Mouse (Mus musculus) layer of hippocampus, adult 2 months (tissue): ENCODE results near the gene Vmn1r10. TPM values are rescaled to one million over a fixed set of nuclear protein-coding genes. Genes with fewer than 3 reads are reported as not detected.

ENCODE experiments used
- DNase-seq, 2 experiments: peaks; one replicate each; pipeline ENCODE4 v3.0.0; 2022; ENCODE audit warnings: low spot score in 2 of 2
- H3K27ac ChIP-seq: fragments of 200-600 bp; 2 replicates; pipeline ENCODE4 v1.8.1; 2022
- H3K4me3 ChIP-seq: fragments of 200-600 bp; 2 replicates; pipeline ENCODE4 v1.8.1; 2022; ENCODE audit warnings: mild to moderate bottlenecking
- CTCF ChIP-seq: fragments of 200-600 bp; conservative IDR thresholded peaks from 2 replicates; pipeline ENCODE4 v1.8.1; 2022; ENCODE audit warnings: antibody characterized with exemption, mild to moderate bottlenecking, moderate library complexity
- long read RNA-seq, 2 experiments: library from polyadenylated mRNA; stranded (forward); transcript quantifications; one replicate each; pipeline ENCODE4 v2.0.0; 2021; ENCODE audit warnings: borderline mapping rate in 2 of 2
- total RNA-seq, 2 experiments: library from RNA; stranded (reverse); gene quantifications; 2 replicates each; pipeline ENCODE4 v1.2.3; 2021

Vmn1r10 gene
- not detected for total RNA-seq
- long read RNA-seq, experiment 1 = 0 reads
- long read RNA-seq, experiment 2 = 0 reads

GRCm38 (mm10) chr6:57109154-57109553, at the start of gene Vmn1r10:
Gene Vmn1r10 (plus strand): TSS chr6:57109454.
- Histone ChIP-seq H3K4me3 (no peak within 1 kb of the TSS), H3K27ac (no peak within 1 kb of the TSS)
- no peak for DNase-seq
- TF ChIP-seq CTCF = no peak

GRCm38 (mm10) chr6:57063730-57064129, 45.5 kb upstream of the Vmn1r10 start:
- H3K27ac ChIP-seq = no peak overlapping the region
- no peak for DNase-seq
- peak; percentile 17; the same call in 1 of the 2 replicates for TF ChIP-seq CTCF

GRCm38 (mm10) chr6:57066487-57066886, 42.8 kb upstream of the Vmn1r10 start, which contains the start of gene Vmn1r9:
Gene Vmn1r9 (plus strand): TSS chr6:57066787.
- TF ChIP-seq CTCF = no peak
- H3K4me3 ChIP-seq = no peak within 1 kb of the TSS
- no peak for DNase-seq
- H3K27ac ChIP-seq = no peak within 1 kb of the TSS

More at GRCm38 (mm10) chr6:57063730-57064129, 45.5 kb upstream of the Vmn1r10 start:
- H3K4me3 ChIP-seq = no peak overlapping the region

GRCm38 (mm10) chr6:57106358-57106757, 2.9 kb upstream of the Vmn1r10 start:
- Histone ChIP-seq H3K4me3 (no peak overlapping the region), H3K27ac (no peak overlapping the region)
- DNase-seq = no peak
- no peak for TF ChIP-seq CTCF

GRCm38 (mm10) chr6:57133155-57133554, 23.9 kb downstream of the Vmn1r10 start, which contains the start of gene Vmn1r11:
Gene Vmn1r11 (plus strand): TSS chr6:57133455.
- no peak within 1 kb of the TSS for H3K27ac ChIP-seq
- no peak for DNase-seq
- no peak within 1 kb of the TSS for H3K4me3 ChIP-seq
- TF ChIP-seq CTCF = no peak

- Histone ChIP-seq H3K4me3 (no peak within 1 kb of the TSS), H3K27ac (no peak within 1 kb of the TSS)
- TF ChIP-seq CTCF = no peak
- no peak for DNase-seq
Measured at GRCm38 (mm10) chr6:57156619-57157018, 47.4 kb downstream of the Vmn1r10 start, which contains the start of gene Vmn1r12. Gene Vmn1r12 (plus strand): TSS chr6:57156919.

Other genes starting within 250 kb of the Vmn1r10 start
- 10 to 100 TPM; 40.6 to 44.3 TPM for gene Nt5c3, start 185.5 kb upstream of the Vmn1r10 start, total RNA-seq
- gene Vmn1r4, start 185.4 kb upstream of the Vmn1r10 start, total RNA-seq = under 1 TPM; 0.22 to 0.59 TPM
- not detected for gene Vmn1r5, start 139.2 kb upstream of the Vmn1r10 start, total RNA-seq
- not detected for gene Vmn1r6, start 112.2 kb upstream of the Vmn1r10 start, total RNA-seq
- gene Vmn1r7, start 84.1 kb upstream of the Vmn1r10 start, total RNA-seq = not detected
- gene Vmn1r8, start 77.2 kb upstream of the Vmn1r10 start, total RNA-seq = not detected
- not detected for gene Vmn1r9, start 42.7 kb upstream of the Vmn1r10 start, total RNA-seq
- gene Vmn1r11, start 24.0 kb downstream of the Vmn1r10 start, total RNA-seq = not detected
- gene Vmn1r12, start 47.5 kb downstream of the Vmn1r10 start, total RNA-seq = not detected
- gene Vmn1r13, start 93.8 kb downstream of the Vmn1r10 start, total RNA-seq = not detected
- gene Vmn1r14, start 122.2 kb downstream of the Vmn1r10 start, total RNA-seq = not detected
- not detected for gene Vmn1r15, start 148.5 kb downstream of the Vmn1r10 start, total RNA-seq
- not detected for gene Vmn1r16, start 220.0 kb downstream of the Vmn1r10 start, total RNA-seq